Mouse (Mus musculus) neural tube, postnatal 0 days (tissue): ENCODE data around the gene Apln. TPM values are rescaled to one million over a fixed set of nuclear protein-coding genes. Genes with fewer than 3 reads are reported as not detected.

ENCODE experiments used
- polyA plus RNA-seq: library from polyadenylated mRNA; unstranded; fragments of >200 nt; fragmentation: Nextera tagmentation; extraction: Ambion mirVana; gene quantifications from 2 replicates; pipeline ENCODE4 v1.2.1, GENCODE M21; 2015

Apln gene
- 1.5 and 1.8 TPM in 2 replicates for polyA plus RNA-seq

GRCm38 (mm10) chrX:48034144-48035113 is at the start of gene Apln:
Apln (minus strand) TSS chrX:48034853.

Other genes starting within 250 kb of the Apln start
- gene Smarca1, start 141.9 kb downstream of the Apln start, polyA plus RNA-seq, result 19.7 and 22.7 TPM in 2 replicates
- gene Ocrl, start 122.5 kb downstream of the Apln start, polyA plus RNA-seq, result 24.5 and 29.6 TPM in 2 replicates
- 0.14 and 0.24 TPM in 2 replicates for gene Xpnpep2, start 73.9 kb upstream of the Apln start, polyA plus RNA-seq
- gene Sash3, start 111.6 kb upstream of the Apln start, polyA plus RNA-seq, result 1.4 and 1.7 TPM in 2 replicates
- gene Zdhhc9, start 174.0 kb upstream of the Apln start, polyA plus RNA-seq, result 5.9 and 6.3 TPM in 2 replicates
- gene Utp14a, start 222.0 kb upstream of the Apln start, polyA plus RNA-seq, result 12.7 and 14.0 TPM in 2 replicates